Mouse (Mus musculus) heart, adult 8-10 months (tissue): ENCODE results near the gene 2310033P09Rik. TPM values are rescaled to one million over a fixed set of nuclear protein-coding genes. Genes with fewer than 3 reads are reported as not detected.
"Not testable (repeated sequence)": the region's sequence is repeated elsewhere in the genome, so short reads cannot be mapped to it uniquely, and the experiment has no call there.

Source experiments
- DNase-seq: peaks from one replicate; pipeline ENCODE4 v3.0.0; 2022; ENCODE audit warnings: low spot score
- total RNA-seq, 4 experiments: library from RNA; stranded (reverse); gene quantifications; 2 replicates each; pipeline ENCODE4 v1.2.4; 2022

The 2310033P09Rik gene
- total RNA-seq, 4 experiments from 2014 or later, result 9.8 to 12.9 (median 10.6) TPM

GRCm38 (mm10) chr11:59196230-59196629, 11.9 kb upstream of the 2310033P09Rik start:
- DNase-seq, result no peak

GRCm38 (mm10) chr11:59201216-59202002, 6.7 kb upstream of the 2310033P09Rik start:
- DNase-seq, result no peak

GRCm38 (mm10) chr11:59202081-59202995, 5.8 kb upstream of the 2310033P09Rik start, which contains the start of gene Mrpl55:
Gene Mrpl55, plus strand, starts transcription at chr11:59202486.
- DNase-seq, result peak; percentile 90

- peak; percentile 57 for DNase-seq
Measured at GRCm38 (mm10) chr11:59209003-59209441, 901 bp downstream of the 2310033P09Rik start.

- DNase-seq, result no peak
Measured at GRCm38 (mm10) chr11:59209580-59209979, 1.5 kb downstream of the 2310033P09Rik start.

- no peak for DNase-seq
Measured at GRCm38 (mm10) chr11:59210020-59210419, 1.9 kb downstream of the 2310033P09Rik start.

- DNase-seq, result not testable (repeated sequence)
Measured at GRCm38 (mm10) chr11:59211561-59211960, 3.4 kb downstream of the 2310033P09Rik start.

- DNase-seq, result not testable (repeated sequence)
Measured at GRCm38 (mm10) chr11:59212320-59212719, 4.2 kb downstream of the 2310033P09Rik start.

- no peak for DNase-seq
Measured at GRCm38 (mm10) chr11:59212892-59213494, 4.9 kb downstream of the 2310033P09Rik start.

GRCm38 (mm10) chr11:59216955-59217354, 8.8 kb downstream of the 2310033P09Rik start:
- no peak for DNase-seq

- no peak for DNase-seq
Measured at GRCm38 (mm10) chr11:59218389-59218998, 10.4 kb downstream of the 2310033P09Rik start.

- no peak for DNase-seq
Measured at GRCm38 (mm10) chr11:59219064-59219463, 10.9 kb downstream of the 2310033P09Rik start.

GRCm38 (mm10) chr11:59221604-59222003, 13.5 kb downstream of the 2310033P09Rik start:
- no peak for DNase-seq

GRCm38 (mm10) chr11:59222306-59222705, 14.2 kb downstream of the 2310033P09Rik start:
- no peak for DNase-seq

- DNase-seq, result no peak
Measured at GRCm38 (mm10) chr11:59224025-59224424, 15.9 kb downstream of the 2310033P09Rik start.

- no peak for DNase-seq
Measured at GRCm38 (mm10) chr11:59224470-59224869, 16.3 kb downstream of the 2310033P09Rik start.

GRCm38 (mm10) chr11:59225167-59225566, 17.0 kb downstream of the 2310033P09Rik start:
- DNase-seq, result no peak

- no peak for DNase-seq
Measured at GRCm38 (mm10) chr11:59226251-59226650, 18.1 kb downstream of the 2310033P09Rik start.

- DNase-seq, result no peak
Measured at GRCm38 (mm10) chr11:59226787-59227603, 18.9 kb downstream of the 2310033P09Rik start.

GRCm38 (mm10) chr11:59227604-59228121, 19.5 kb downstream of the 2310033P09Rik start:
- DNase-seq, result no peak
